Comparison of ENCODE assay signal across 22 mouse cellular contexts in the genomic region with DNA sequence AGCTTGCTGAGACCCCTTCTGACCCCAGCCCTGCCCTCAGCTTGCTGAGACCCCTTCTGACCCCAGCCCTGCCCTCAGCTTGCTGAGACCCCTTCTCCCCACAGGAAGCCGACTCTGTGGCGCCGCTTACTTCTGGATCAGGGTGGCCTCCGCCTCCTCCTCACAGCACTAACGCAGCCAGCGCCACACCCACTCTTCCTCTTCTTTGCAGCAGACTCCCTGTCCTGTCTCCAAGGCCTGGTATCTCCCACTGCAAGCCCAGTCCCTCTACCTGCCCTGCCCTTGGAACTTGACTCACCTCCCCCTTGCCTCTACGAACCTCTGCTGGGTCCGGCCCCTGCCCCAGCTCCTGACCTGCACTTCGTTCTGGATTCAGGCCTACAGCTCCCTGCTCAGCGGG. TPM values are rescaled to one million over a fixed set of nuclear protein-coding genes. Genes with fewer than 3 reads are reported as not detected.
DNase-seq lines count a peak whose midpoint lies in the region; ATAC-seq lines count a peak whose summit lies in the region.
"Had no signal": no experiment of that assay in that cellular context is flagged by ENCODE, and none has a peak within 500 bp of the region (broad histone marks: within the 10 kb centered on the region; RNA-seq: fewer than 3 reads in every experiment).

No protein-coding gene starts in this region.

- intact Hi-C loops in heart, postnatal 14 days (cut with DNase I) = no loop called here

- H3K27me3 ChIP-seq in heart, embryonic 12.5 days (replicated peaks) = no peaks in the 10 kb centered on the region
- peaks cover 18% of the 10 kb centered on the region for H3K27me3 ChIP-seq in embryonic facial prominence, embryonic 10.5 days (replicated peaks; ENCODE audit: low read depth, poor library complexity, severe bottlenecking)
- H3K27me3 ChIP-seq: kidney, embryonic 15.5 days; lung, embryonic 15.5 days had no signal

- 65% methylated on average over 10 of the region's 10 CpGs for WGBS in heart, embryonic 12.5 days
- 43% methylated on average over 10 of the region's 10 CpGs for WGBS in embryonic facial prominence, embryonic 10.5 days

- H3K27ac ChIP-seq in heart, embryonic 12.5 days (ENCODE audit: poor library complexity, severe bottlenecking) = no peak overlapping the region
- peak overlapping the region; percentile 72 for H3K27ac ChIP-seq in embryonic facial prominence, embryonic 10.5 days (replicated peaks)
- H3K27ac ChIP-seq: kidney, embryonic 15.5 days; lung, embryonic 15.5 days had no signal

- peak; percentile 17 for DNase-seq in cerebellum, adult 9-10 months
- DNase-seq in heart, postnatal 14 days = no peak
- peak; percentile 16 for DNase-seq in lung, postnatal 25 days (ENCODE audit: low spot score)
- no peak for DNase-seq in lung, postnatal 10 days
- peak; percentile 39 for DNase-seq in embryonic facial prominence, embryonic 10.5 days (ENCODE audit: low spot score)
- DNase-seq in gastrocnemius, postnatal 25 days = no peak
- DNase-seq: gastrocnemius, adult 2 months; layer of hippocampus, postnatal 36 days; thymus, adult 18-20 months had no signal

- no peak overlapping the region for H3K4me2 ChIP-seq in heart, embryonic 12.5 days
- H3K4me2 ChIP-seq: kidney, embryonic 15.5 days; liver, embryonic 11.5 days; lung, embryonic 15.5 days had no signal

- no peak overlapping the region for H3K4me3 ChIP-seq in heart, embryonic 12.5 days
- H3K4me3 ChIP-seq in embryonic facial prominence, embryonic 10.5 days = no peak overlapping the region
- H3K4me3 ChIP-seq: gastrocnemius, adult 2 months; kidney, embryonic 15.5 days; lung, embryonic 15.5 days had no signal

- peaks cover 32% of the 10 kb centered on the region for H3K4me1 ChIP-seq in heart, embryonic 12.5 days (replicated peaks)
- H3K4me1 ChIP-seq in embryonic facial prominence, embryonic 10.5 days = peaks cover 68% of the 10 kb centered on the region

- ATAC-seq in cerebellum, adult (ENCODE audit: insufficient number of reproducible peaks, low FRiP score, low TSS enrichment) = no peak
- no peak for ATAC-seq in heart, embryonic 12.5 days (ENCODE audit: insufficient number of reproducible peaks, low FRiP score)
- ATAC-seq: CD4-positive, CD25-positive, alpha-beta regulatory T cell, adult 4 months; forebrain, embryonic 16.5 days; intestine, embryonic 16.5 days had no signal

- H3K9ac ChIP-seq in heart, embryonic 12.5 days = 0 out of 2 replicates have a peak overlapping the region, but pooled peaks have one; percentile 21
- H3K9ac ChIP-seq: kidney, embryonic 15.5 days; lung, embryonic 15.5 days had no signal

- no peaks in the 10 kb centered on the region for H3K9me3 ChIP-seq in heart, embryonic 12.5 days (replicated peaks)
- no peaks in the 10 kb centered on the region for H3K9me3 ChIP-seq in embryonic facial prominence, embryonic 10.5 days
- H3K9me3 ChIP-seq: kidney, embryonic 15.5 days; lung, embryonic 15.5 days had no signal

- peaks cover 63% of the 10 kb centered on the region for H3K36me3 ChIP-seq in heart, embryonic 12.5 days
- H3K36me3 ChIP-seq in embryonic facial prominence, embryonic 10.5 days (replicated peaks) = peaks cover 53% of the 10 kb centered on the region

RNA-seq across cellular contexts. Expression of a gene that starts 2.7 kb away (rescaled TPM):
- polyA plus RNA-seq in heart, embryonic 12.5 days (2016; fragmentation: Nextera tagmentation; extraction: Ambion mirVana) = 198 and 202 TPM in 2 replicates
- total RNA-seq in heart, postnatal 14 days (2021) = 10 to 100 TPM; 31.9 to 32.2 TPM
- 23.6 and 25.3 TPM in 2 replicates for polyA plus RNA-seq in embryonic facial prominence, embryonic 10.5 days (2016; fragmentation: Nextera tagmentation; extraction: Ambion mirVana)
- total RNA-seq in gastrocnemius, postnatal 25 days (2021) = 10 to 100 TPM in 1 of 2 experiments, 1 to 10 TPM in 1; 9.0 to 10.2 TPM
- total RNA-seq: MEL had no signal

RNA-seq across cellular contexts. Expression of a gene that starts 6.1 kb away (rescaled TPM):
- polyA plus RNA-seq in heart, embryonic 12.5 days (2016; fragmentation: Nextera tagmentation; extraction: Ambion mirVana) = 7.1 and 7.5 TPM in 2 replicates
- 1 to 10 TPM; 3.1 to 3.4 TPM for total RNA-seq in heart, postnatal 14 days (2021)
- 9.2 and 10.4 TPM in 2 replicates for polyA plus RNA-seq in embryonic facial prominence, embryonic 10.5 days (2016; fragmentation: Nextera tagmentation; extraction: Ambion mirVana)
- total RNA-seq in gastrocnemius, postnatal 25 days (2021) = 1 to 10 TPM; 1.7 to 2.0 TPM

RNA-seq across cellular contexts. Expression of a gene that starts 6.8 kb away (rescaled TPM):
- polyA plus RNA-seq in heart, embryonic 12.5 days (2016; fragmentation: Nextera tagmentation; extraction: Ambion mirVana) = 15.3 and 15.7 TPM in 2 replicates
- total RNA-seq in heart, postnatal 14 days (2021) = 1 to 10 TPM; 7.8 to 9.0 TPM
- 17.5 and 19.1 TPM in 2 replicates for polyA plus RNA-seq in embryonic facial prominence, embryonic 10.5 days (2016; fragmentation: Nextera tagmentation; extraction: Ambion mirVana)
- 1 to 10 TPM; 5.8 to 8.7 TPM for total RNA-seq in gastrocnemius, postnatal 25 days (2021)

RNA-seq across cellular contexts. Expression of a gene that starts 21.5 kb away (rescaled TPM):
- 0.11 and 0.23 TPM in 2 replicates for polyA plus RNA-seq in heart, embryonic 12.5 days (2016; fragmentation: Nextera tagmentation; extraction: Ambion mirVana)
- not detected for total RNA-seq in heart, postnatal 14 days (2021)
- 0.10 and 0.28 TPM in 2 replicates for polyA plus RNA-seq in embryonic facial prominence, embryonic 10.5 days (2016; fragmentation: Nextera tagmentation; extraction: Ambion mirVana)
- total RNA-seq in gastrocnemius, postnatal 25 days (2021) = not detected
- total RNA-seq: gastrocnemius, adult 2 months; heart, adult 18-20 months; hematopoietic stem cell, adult 5-6 weeks; layer of hippocampus, postnatal 36 days; left cerebral cortex, postnatal 25 days had no signal
- polyA plus RNA-seq: forebrain, embryonic 16.5 days; intestine, embryonic 16.5 days; large intestine, adult 2 months had no signal

RNA-seq across cellular contexts. Expression of a gene that starts 37.7 kb away (rescaled TPM):
- 632 and 633 TPM in 2 replicates for polyA plus RNA-seq in heart, embryonic 12.5 days (2016; fragmentation: Nextera tagmentation; extraction: Ambion mirVana)
- 1,000 to 10,000 TPM; 1,548 to 1,671 TPM for total RNA-seq in heart, postnatal 14 days (2021)
- polyA plus RNA-seq in embryonic facial prominence, embryonic 10.5 days (2016; fragmentation: Nextera tagmentation; extraction: Ambion mirVana) = 0.39 TPM in 1 of 2 replicates, not detected in the other
- total RNA-seq in gastrocnemius, postnatal 25 days (2021) = 1,000 to 10,000 TPM; 1,477 to 1,564 TPM
- polyA plus RNA-seq: forebrain, embryonic 16.5 days had no signal

Comparison
In these comparisons a context has a peak if more than half of its experiments do, and no peak if none do; other contexts are left out.
1. DNase-seq: peak in cerebellum, adult 9-10 months (single experiment), lung, postnatal 25 days (single experiment) and embryonic facial prominence, embryonic 10.5 days (single experiment); none in heart, postnatal 14 days (0 of 2), lung, postnatal 10 days (single experiment) and gastrocnemius, postnatal 25 days (single experiment).